21 mouse cellular contexts compared by ENCODE assay signal in the genomic region with DNA sequence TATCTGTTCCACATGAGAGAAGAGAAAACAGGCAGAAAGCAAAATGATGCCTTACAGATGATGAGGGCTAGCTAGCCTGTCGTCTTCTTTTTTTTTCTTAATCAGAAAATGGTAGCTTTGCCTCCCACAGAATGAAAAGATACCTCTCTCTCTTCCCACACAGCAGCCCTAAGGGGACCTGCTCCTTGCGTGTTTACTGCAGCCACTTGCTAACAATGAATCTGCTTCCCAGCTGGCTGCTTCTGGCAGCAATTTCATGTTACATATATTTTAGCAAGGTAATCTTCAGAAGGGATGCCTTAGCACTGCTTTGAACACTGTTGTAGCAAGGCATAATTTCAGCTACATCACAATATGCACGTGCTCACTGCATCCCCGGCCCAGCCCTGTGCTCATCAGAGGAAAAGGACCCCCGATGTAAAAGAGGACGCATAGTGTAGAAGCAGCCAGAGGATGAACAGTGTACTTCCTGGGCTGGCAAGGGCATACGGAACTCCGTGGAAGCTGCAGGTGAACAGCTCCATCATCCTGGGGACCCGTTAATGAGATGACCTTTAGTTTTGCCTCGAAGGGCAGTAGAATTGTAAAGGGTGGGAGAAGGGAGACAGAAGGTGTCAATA.
DNase-seq lines count a peak whose midpoint lies in the region; ATAC-seq lines count a peak whose summit lies in the region.
"Had no signal": no experiment of that assay in that cellular context is flagged by ENCODE, and none has a peak within 500 bp of the region (broad histone marks: within the 10 kb centered on the region; RNA-seq: fewer than 3 reads in every experiment).

No protein-coding gene starts in this region.

- no peaks in the 10 kb centered on the region for H3K27me3 ChIP-seq in hindbrain, embryonic 12.5 days
- H3K27me3 ChIP-seq in hindbrain, embryonic 10.5 days (ENCODE audit: insufficient read depth, poor library complexity, severe bottlenecking), result no peaks in the 10 kb centered on the region
- no peaks in the 10 kb centered on the region for H3K27me3 ChIP-seq in intestine, embryonic 14.5 days (replicated peaks; ENCODE audit: control insufficient read depth, insufficient read depth, low read length)
- no peaks in the 10 kb centered on the region for H3K27me3 ChIP-seq in neural tube, embryonic 15.5 days (replicated peaks)
- H3K27me3 ChIP-seq: embryonic facial prominence, embryonic 13.5 days; heart, embryonic 12.5 days; Patski had no signal

- 0 out of 2 replicates have a peak overlapping the region, but pooled peaks have one; percentile 8 for H3K9ac ChIP-seq in hindbrain, embryonic 12.5 days
- no peak overlapping the region for H3K9ac ChIP-seq in intestine, embryonic 14.5 days (ENCODE audit: low read length)
- H3K9ac ChIP-seq in neural tube, embryonic 15.5 days (replicated peaks), result no peak overlapping the region
- H3K9ac ChIP-seq: embryonic facial prominence, embryonic 13.5 days; heart, embryonic 12.5 days had no signal

- DNase-seq in hindbrain, embryonic 10.5 days (ENCODE audit: low spot score), result no peak
- peak; percentile 14 for DNase-seq in right cerebral cortex, postnatal 25 days
- DNase-seq in right cerebral cortex, postnatal 10 days (ENCODE audit: low spot score in 2 of 2), result no peak
- DNase-seq in intestine, embryonic 14.5 days (ENCODE audit: low spot score), result no peak
- DNase-seq in lung, postnatal 10 days, result no peak
- DNase-seq in adrenal gland, adult 8-10 months, result no peak
- DNase-seq: B cell, adult 2 months; cerebellum, adult 8-10 months; gastrocnemius, postnatal 36 days; heart, postnatal 4 days; kidney, adult 9 months; kidney, postnatal 4 days; layer of hippocampus, postnatal 36 days; lung, adult 18-20 months; lung, postnatal 4 days; thymus, adult 2 months had no signal

- no peak overlapping the region for H3K4me3 ChIP-seq in hindbrain, embryonic 12.5 days
- H3K4me3 ChIP-seq in hindbrain, embryonic 10.5 days, result no peak overlapping the region
- H3K4me3 ChIP-seq in intestine, embryonic 14.5 days (ENCODE audit: low read depth, low read length), result no peak overlapping the region
- no peak overlapping the region for H3K4me3 ChIP-seq in neural tube, embryonic 15.5 days (replicated peaks)
- H3K4me3 ChIP-seq: embryonic facial prominence, embryonic 13.5 days; heart, embryonic 12.5 days had no signal

- H3K27ac ChIP-seq in hindbrain, embryonic 12.5 days, result no peak overlapping the region
- H3K27ac ChIP-seq in hindbrain, embryonic 10.5 days, result no peak overlapping the region
- H3K27ac ChIP-seq in intestine, embryonic 14.5 days (ENCODE audit: low read depth), result no peak overlapping the region
- peak overlapping the region; percentile 62 for H3K27ac ChIP-seq in neural tube, embryonic 15.5 days (replicated peaks)
- H3K27ac ChIP-seq: embryonic facial prominence, embryonic 13.5 days had no signal

- H3K4me1 ChIP-seq in hindbrain, embryonic 12.5 days, result peaks cover 3% of the 10 kb centered on the region; the same call in 1 of the 2 replicates
- H3K4me1 ChIP-seq in hindbrain, embryonic 10.5 days (replicated peaks), result no peaks in the 10 kb centered on the region; the same call in 1 of the 2 replicates
- H3K4me1 ChIP-seq in intestine, embryonic 14.5 days (replicated peaks; ENCODE audit: control insufficient read depth, insufficient read depth, low read length), result 0 out of 2 replicates have a peak, but pooled peaks cover 4% of the 10 kb centered on the region
- peaks cover 10% of the 10 kb centered on the region for H3K4me1 ChIP-seq in neural tube, embryonic 15.5 days

- no peak overlapping the region for H3K4me2 ChIP-seq in hindbrain, embryonic 12.5 days (replicated peaks)
- H3K4me2 ChIP-seq in intestine, embryonic 14.5 days (ENCODE audit: low read length), result 0 out of 2 replicates have a peak overlapping the region, but pooled peaks have one; percentile 18
- peak overlapping the region; percentile 19 for H3K4me2 ChIP-seq in neural tube, embryonic 15.5 days
- H3K4me2 ChIP-seq: embryonic facial prominence, embryonic 13.5 days; heart, embryonic 12.5 days had no signal

- H3K36me3 ChIP-seq in hindbrain, embryonic 12.5 days, result no peaks in the 10 kb centered on the region
- H3K36me3 ChIP-seq in hindbrain, embryonic 10.5 days, result no peaks in the 10 kb centered on the region
- no peaks in the 10 kb centered on the region for H3K36me3 ChIP-seq in intestine, embryonic 14.5 days (ENCODE audit: control insufficient read depth, insufficient read depth, low read length)
- no peaks in the 10 kb centered on the region for H3K36me3 ChIP-seq in neural tube, embryonic 15.5 days
- H3K36me3 ChIP-seq: embryonic facial prominence, embryonic 13.5 days; heart, embryonic 12.5 days had no signal

- whole genome bisulfite sequencing in hindbrain, embryonic 12.5 days, result 77% methylated on average over 10 of the region's 10 CpGs
- 86% methylated on average over 10 of the region's 10 CpGs for WGBS in hindbrain, embryonic 10.5 days
- WGBS in intestine, embryonic 14.5 days, result 56% methylated on average over 10 of the region's 10 CpGs
- 49% methylated on average over 10 of the region's 10 CpGs for WGBS in neural tube, embryonic 15.5 days

- peak; percentile 43 for ATAC-seq in hindbrain, embryonic 12.5 days (ENCODE audit: low FRiP score)
- no peak for ATAC-seq in intestine, embryonic 14.5 days (replicated peaks; ENCODE audit: low FRiP score, low TSS enrichment, low read depth)
- peak; percentile 89; the same call in 1 of the 2 replicates for ATAC-seq in neural tube, embryonic 15.5 days (ENCODE audit: low FRiP score)
- ATAC-seq: Patski had no signal

- no peaks in the 10 kb centered on the region for H3K9me3 ChIP-seq in hindbrain, embryonic 12.5 days (replicated peaks)
- no peaks in the 10 kb centered on the region for H3K9me3 ChIP-seq in hindbrain, embryonic 10.5 days
- H3K9me3 ChIP-seq in intestine, embryonic 14.5 days (ENCODE audit: control insufficient read depth, low read length), result no peaks in the 10 kb centered on the region
- H3K9me3 ChIP-seq in neural tube, embryonic 15.5 days (replicated peaks), result no peaks in the 10 kb centered on the region
- H3K9me3 ChIP-seq: embryonic facial prominence, embryonic 13.5 days; heart, embryonic 12.5 days had no signal
